Mouse (Mus musculus): Measurements from ENCODE around the gene Gm45140.

DNA sequence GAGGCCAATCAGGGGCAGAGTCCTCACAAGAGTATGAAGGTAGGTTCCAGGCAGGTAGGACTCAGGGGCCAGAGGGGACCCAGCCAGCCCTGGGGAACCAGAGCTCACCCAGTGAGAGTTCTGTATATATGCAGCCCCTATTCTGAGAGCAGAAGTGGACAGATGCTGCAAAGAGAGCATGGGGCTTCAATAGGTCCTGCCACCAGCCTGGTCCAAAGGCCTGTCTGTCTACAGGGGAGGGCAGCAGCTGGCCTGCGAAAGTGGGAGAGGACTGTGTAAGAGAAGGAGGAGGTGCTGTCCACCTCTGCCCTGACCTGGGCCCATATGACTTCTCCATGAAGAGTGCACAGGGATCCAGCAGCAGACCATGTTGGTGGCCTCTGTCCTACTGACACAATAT, 58.9 kb downstream of the Gm45140 start:
- TF ChIP-seq CTCF (IDR thresholded peaks at IDR 0.05) (no peak), EP300 (IDR thresholded peaks at IDR 0.05) (no peak)
